Mouse (Mus musculus): ENCODE results near the gene Zc3h8. TPM values are rescaled to one million over a fixed set of nuclear protein-coding genes. Genes with fewer than 3 reads are reported as not detected.
A peak's percentile ranks its signal among the peaks of the same experiment; 100 is the strongest.

Gene Zc3h8
- polyA plus RNA-seq (2015; fragmentation: Nextera tagmentation; extraction: Ambion mirVana), result 9.3 and 10.3 TPM in 2 replicates

DNA sequence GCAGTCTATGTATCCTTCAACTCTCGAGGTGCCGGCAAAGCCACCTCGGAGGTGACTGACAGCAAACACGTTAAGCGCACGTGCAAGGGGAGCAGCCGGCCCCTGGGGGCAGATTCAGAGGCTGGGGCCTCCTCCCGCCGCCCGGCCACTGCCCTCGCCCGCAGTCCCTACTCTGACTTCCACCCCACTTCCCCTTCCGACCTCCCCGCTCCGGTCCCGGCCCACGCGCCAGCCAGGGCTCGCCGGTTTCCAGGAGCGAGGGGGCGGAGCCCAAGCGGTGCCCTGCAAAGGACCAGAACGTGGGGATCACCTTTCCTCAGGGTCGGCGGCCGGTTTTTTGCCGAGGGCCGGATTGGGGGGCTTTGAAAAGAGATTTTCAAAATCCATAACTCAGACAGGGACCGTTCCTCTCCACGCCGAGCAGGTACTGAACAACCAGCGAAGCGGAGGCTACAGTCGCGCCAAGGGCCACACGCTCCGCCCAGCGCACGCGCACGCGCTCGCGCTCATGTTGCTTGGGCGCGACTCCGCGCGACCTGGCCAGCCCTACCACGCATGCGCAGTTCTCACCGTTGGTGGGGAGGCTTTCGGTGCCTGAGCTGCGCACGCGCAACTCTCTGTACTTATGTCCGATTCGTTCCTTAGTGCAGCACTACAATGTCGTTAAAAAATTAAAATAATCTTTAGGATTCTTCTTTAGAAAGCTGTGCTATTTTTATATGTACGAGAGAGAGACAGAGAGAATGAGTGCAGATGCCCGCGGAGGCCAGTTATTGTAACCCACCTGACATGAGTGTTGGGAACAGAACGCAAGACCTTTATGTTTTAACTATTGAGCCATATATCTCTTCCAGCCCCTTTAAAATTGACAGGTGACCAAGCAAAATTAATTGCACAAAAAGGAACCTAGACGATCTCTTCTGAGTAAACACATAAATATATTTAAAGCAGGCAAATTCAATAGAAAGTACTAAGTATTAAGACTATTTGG, at the start of gene Zc3h8:
Gene Zc3h8, minus strand, starts transcription at position 540 of the 991 bp plus-strand sequence.
- WGBS, result 2% methylated on average over 65 of the region's 65 CpGs
- peak; percentile 94 for ATAC-seq
- no peaks in the 10 kb centered on the region for H3K9me3 ChIP-seq (replicated peaks)

DNA sequence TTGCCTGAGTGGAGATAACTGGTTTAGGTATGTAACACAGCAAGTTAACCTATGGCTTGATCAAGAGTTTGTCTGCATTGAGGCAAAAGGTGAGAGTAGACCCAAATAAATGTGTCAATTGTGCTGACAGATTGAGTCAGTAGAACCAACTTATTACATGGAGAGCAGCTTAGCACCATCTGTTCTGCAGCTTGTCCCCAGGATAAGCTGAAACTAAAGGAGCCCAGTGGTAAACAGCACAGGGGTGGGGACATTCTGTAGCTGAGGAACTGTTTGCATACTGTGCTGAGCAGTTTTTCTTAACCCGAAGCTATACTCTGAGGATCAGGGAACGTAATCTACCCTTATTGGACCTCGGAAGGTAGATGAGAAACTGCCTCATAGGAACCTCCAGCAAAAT, 40.9 kb upstream of the Zc3h8 start:
- H3K27me3 ChIP-seq, result no peaks in the 10 kb centered on the region
- no peak overlapping the region for H3K4me2 ChIP-seq
- no peak overlapping the region for H3K9ac ChIP-seq
- WGBS, result 89% methylated on average over 3 of the region's 3 CpGs
- H3K27ac ChIP-seq, result 0 out of 2 replicates have a peak overlapping the region, but pooled peaks have one; percentile 4
- no peak overlapping the region for H3K4me3 ChIP-seq
- no peaks in the 10 kb centered on the region for H3K9me3 ChIP-seq (replicated peaks)
- H3K4me1 ChIP-seq, result no peaks in the 10 kb centered on the region
- no peaks in the 10 kb centered on the region for H3K36me3 ChIP-seq (ENCODE audit: poor library complexity, severe bottlenecking)
- ATAC-seq, result no peak

More for the DNA sequence above, at the start of gene Zc3h8:
- Histone ChIP-seq H3K4me1 (peaks cover 8% of the 10 kb centered on the region), H3K27me3 (no peaks in the 10 kb centered on the region), H3K27ac (peak within 1 kb of the TSS; percentile 65; the same call in 1 of the 2 replicates), H3K9ac (peak within 1 kb of the TSS; percentile 80), H3K4me3 (peak within 1 kb of the TSS; percentile 77), H3K36me3 (ENCODE audit: poor library complexity, severe bottlenecking) (peaks cover 8% of the 10 kb centered on the region; the same call in 1 of the 2 replicates), H3K4me2 (peak within 1 kb of the TSS; percentile 82)

DNA sequence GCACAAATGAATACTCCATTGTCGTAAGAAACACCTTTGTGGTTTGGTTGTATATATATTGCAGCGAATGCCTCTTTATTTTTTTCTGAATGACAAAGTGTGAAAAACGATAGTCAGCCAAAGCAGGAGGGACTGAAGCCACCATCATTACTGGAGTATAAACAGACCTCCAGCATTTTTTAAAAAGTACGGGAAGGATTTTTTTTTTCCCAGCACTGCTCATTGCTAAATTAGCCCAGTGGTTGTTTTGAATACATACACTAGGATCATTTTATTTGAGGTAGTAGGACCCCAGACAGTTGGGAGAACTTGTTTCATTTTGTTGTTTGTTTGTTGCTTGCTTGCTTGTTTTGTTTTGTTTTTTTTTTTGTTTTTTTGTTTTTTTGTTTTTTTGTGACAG, 31.7 kb upstream of the Zc3h8 start:
- H3K4me1 ChIP-seq, result no peaks in the 10 kb centered on the region
- no peak overlapping the region for H3K4me3 ChIP-seq
- no peak for ATAC-seq
- 78% methylated on average over 4 of the region's 4 CpGs for WGBS
- H3K4me2 ChIP-seq, result no peak overlapping the region
- no peak overlapping the region for H3K27ac ChIP-seq
- no peaks in the 10 kb centered on the region for H3K9me3 ChIP-seq (replicated peaks)
- H3K9ac ChIP-seq, result no peak overlapping the region
- H3K27me3 ChIP-seq, result no peaks in the 10 kb centered on the region
- H3K36me3 ChIP-seq (ENCODE audit: poor library complexity, severe bottlenecking), result no peaks in the 10 kb centered on the region

DNA sequence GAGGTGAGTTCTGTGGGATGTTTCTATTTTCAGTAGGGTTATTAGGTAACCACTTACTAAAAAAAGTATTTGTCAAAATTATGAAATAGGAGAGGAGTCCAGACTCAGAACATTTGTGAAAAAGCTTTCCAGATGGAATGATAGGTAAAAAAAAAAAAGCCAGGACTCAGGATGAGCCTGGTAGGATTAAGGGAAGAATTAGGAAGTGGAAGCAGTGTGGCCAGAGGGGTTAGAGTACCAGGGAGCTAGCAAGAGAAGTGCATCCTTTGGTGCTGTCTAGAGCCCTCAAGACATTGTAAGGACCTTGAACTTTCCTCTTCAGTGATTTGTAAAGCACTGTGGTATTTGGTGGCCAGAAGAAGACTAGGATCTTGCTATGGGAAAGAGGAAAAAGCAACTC, 28.4 kb upstream of the Zc3h8 start:
- Histone ChIP-seq H3K36me3 (ENCODE audit: poor library complexity, severe bottlenecking) (no peaks in the 10 kb centered on the region), H3K27me3 (no peaks in the 10 kb centered on the region), H3K4me2 (no peak overlapping the region), H3K9me3 (replicated peaks) (no peaks in the 10 kb centered on the region), H3K9ac (no peak overlapping the region), H3K4me1 (peaks cover 7% of the 10 kb centered on the region; the same call in 1 of the 2 replicates), H3K27ac (no peak overlapping the region), H3K4me3 (no peak overlapping the region)
- ATAC-seq, result no peak

- Histone ChIP-seq H3K9me3 (replicated peaks) (no peaks in the 10 kb centered on the region), H3K4me1 (peaks cover 15% of the 10 kb centered on the region), H3K36me3 (ENCODE audit: poor library complexity, severe bottlenecking) (no peaks in the 10 kb centered on the region), H3K4me2 (peak overlapping the region; percentile 59), H3K27ac (peak overlapping the region; percentile 100; the same call in 1 of the 2 replicates), H3K4me3 (peak overlapping the region; percentile 90), H3K9ac (peak overlapping the region; percentile 100), H3K27me3 (no peaks in the 10 kb centered on the region)
- ATAC-seq, result no peak
Observed at GRCm38 (mm10) chr2:128968475-128969083, 24.7 kb upstream of the Zc3h8 start.

GRCm38 (mm10) chr2:128967661-128968441, 24.0 kb upstream of the Zc3h8 start, which contains the start of gene Gm10762:
Gm10762 (minus strand) TSS chr2:128967725.
- peak within 1 kb of the TSS; percentile 90 for H3K4me3 ChIP-seq
- peak within 1 kb of the TSS; percentile 100 for H3K9ac ChIP-seq
- H3K27me3 ChIP-seq, result no peaks in the 10 kb centered on the region
- peak; percentile 67 for ATAC-seq
- peak within 1 kb of the TSS; percentile 100 for H3K27ac ChIP-seq
- no peaks in the 10 kb centered on the region for H3K36me3 ChIP-seq (ENCODE audit: poor library complexity, severe bottlenecking)
- H3K4me2 ChIP-seq, result peak within 1 kb of the TSS; percentile 59
- 1% methylated on average over 59 of the region's 80 CpGs for WGBS
- no peaks in the 10 kb centered on the region for H3K9me3 ChIP-seq (replicated peaks)
- H3K4me1 ChIP-seq, result peaks cover 15% of the 10 kb centered on the region

DNA sequence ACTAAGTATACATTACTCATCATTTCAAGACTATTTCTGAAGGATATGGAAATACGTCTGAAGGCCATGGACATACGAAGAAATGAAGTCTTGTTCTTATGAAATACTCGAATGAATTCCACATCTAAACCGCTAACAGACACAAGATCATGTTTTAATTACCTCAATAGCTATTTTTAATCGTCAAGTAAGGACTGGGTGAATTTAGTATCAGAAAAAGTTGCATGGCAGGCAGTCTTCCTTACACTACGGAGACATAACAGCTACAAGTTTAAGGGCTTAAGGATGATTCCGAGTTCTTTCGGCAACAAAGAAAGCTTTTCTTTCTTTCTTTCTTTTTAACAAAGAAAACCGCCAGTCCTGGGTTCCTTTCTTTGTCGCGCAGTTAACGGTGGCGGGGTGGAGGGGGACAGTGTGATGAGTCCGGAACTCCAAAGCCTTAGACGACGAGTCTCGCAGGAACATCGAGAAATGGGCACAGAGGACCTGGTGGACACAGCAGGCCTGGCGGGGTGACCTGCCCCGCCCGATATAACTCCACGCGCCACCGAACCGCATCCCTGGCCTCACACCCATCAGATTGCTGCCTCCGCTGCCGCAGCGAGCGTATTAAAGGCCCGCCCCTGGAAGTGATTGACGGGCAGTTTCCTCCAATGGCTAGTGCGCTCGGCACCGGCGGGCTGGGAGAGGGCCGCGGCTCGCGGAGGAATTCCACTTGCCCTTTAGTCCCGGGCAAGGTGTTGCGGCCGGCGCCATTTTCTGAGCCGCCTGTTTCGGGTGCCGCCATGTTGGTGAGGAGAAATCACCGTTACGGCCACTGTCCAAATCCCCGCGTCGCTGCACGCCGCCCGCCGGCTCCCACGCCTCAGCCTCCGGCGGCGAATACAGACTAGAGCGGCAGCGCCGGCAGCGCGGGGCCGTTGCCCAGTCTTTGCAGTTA, 23.0 kb upstream of the Zc3h8 start, which contains the start of gene Zc3h6:
Gene Zc3h6, plus strand, starts transcription at position 762 of the 940 bp plus-strand sequence.
- Histone ChIP-seq H3K9ac (peak within 1 kb of the TSS; percentile 100), H3K27me3 (no peaks in the 10 kb centered on the region), H3K4me2 (peak within 1 kb of the TSS; percentile 59), H3K4me3 (peak within 1 kb of the TSS; percentile 90), H3K9me3 (replicated peaks) (no peaks in the 10 kb centered on the region), H3K36me3 (ENCODE audit: poor library complexity, severe bottlenecking) (no peaks in the 10 kb centered on the region), H3K4me1 (peaks cover 15% of the 10 kb centered on the region), H3K27ac (peak within 1 kb of the TSS; percentile 100)
- peak; percentile 98 for ATAC-seq
- under 1% methylated on average over 65 of the region's 65 CpGs for WGBS

DNA sequence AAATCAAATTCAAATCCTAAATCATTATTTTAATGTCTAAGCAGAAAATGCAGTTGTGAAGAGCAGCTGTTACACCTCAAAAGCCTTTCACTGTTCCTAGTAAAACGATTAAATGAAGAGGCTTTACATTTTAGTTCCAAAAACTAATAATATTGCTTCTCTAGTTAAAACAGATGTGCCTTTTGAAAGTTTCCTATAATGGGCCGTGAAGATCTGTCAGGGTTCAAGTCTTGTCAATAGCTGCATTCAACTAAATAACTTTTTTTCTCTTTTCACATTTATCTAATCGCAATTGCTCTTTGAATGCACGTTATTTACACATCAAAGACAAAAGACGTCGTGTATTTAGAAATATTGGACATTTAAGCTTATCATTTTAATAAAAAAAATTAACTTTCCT, 22.4 kb upstream of the Zc3h8 start:
- peak overlapping the region; percentile 90 for H3K4me3 ChIP-seq
- no peaks in the 10 kb centered on the region for H3K27me3 ChIP-seq
- 2% methylated on average over 6 of the region's 6 CpGs for WGBS
- peaks cover 15% of the 10 kb centered on the region for H3K4me1 ChIP-seq
- ATAC-seq, result no peak
- peak overlapping the region; percentile 59 for H3K4me2 ChIP-seq
- H3K27ac ChIP-seq, result peak overlapping the region; percentile 100
- H3K9me3 ChIP-seq (replicated peaks), result no peaks in the 10 kb centered on the region
- H3K36me3 ChIP-seq (ENCODE audit: poor library complexity, severe bottlenecking), result no peaks in the 10 kb centered on the region
- H3K9ac ChIP-seq, result peak overlapping the region; percentile 57

DNA sequence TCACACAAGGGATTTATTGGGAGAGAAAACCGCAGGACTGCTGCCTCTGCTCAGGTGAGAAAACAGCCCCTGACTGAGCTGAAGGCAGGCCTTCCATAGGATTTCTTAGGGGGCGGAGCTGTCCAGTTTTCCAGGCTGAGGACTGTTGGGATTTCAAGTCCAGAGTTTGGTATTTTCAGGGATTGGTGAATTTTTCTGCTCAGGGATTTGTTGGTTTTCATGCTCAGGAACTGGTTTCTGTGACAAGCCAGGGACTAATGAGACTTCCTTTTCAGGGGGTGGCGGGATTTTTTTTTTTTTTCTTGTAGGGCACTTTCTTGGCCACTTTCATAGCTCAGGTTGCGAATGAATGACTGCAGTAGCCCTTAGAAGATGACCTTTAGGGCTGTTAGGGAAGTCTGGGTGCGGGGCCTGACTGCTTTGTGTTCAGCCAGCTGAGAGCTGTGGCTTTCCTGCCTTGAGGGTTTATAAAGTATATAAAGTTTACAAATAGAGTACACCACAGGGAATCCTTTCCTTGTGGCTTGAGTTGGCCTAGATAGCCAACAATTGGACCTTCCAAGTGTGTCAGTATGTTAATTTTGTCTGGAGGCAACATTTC, 21.7 kb upstream of the Zc3h8 start:
- H3K27me3 ChIP-seq, result no peaks in the 10 kb centered on the region
- 39% methylated on average over 5 of the region's 5 CpGs for WGBS
- H3K4me1 ChIP-seq, result peaks cover 15% of the 10 kb centered on the region
- peak overlapping the region; percentile 22 for H3K4me3 ChIP-seq
- H3K27ac ChIP-seq, result peak overlapping the region; percentile 61
- no peaks in the 10 kb centered on the region for H3K36me3 ChIP-seq (ENCODE audit: poor library complexity, severe bottlenecking)
- H3K9ac ChIP-seq, result peak overlapping the region; percentile 46; the same call in 1 of the 2 replicates
- ATAC-seq, result no peak
- no peaks in the 10 kb centered on the region for H3K9me3 ChIP-seq (replicated peaks)
- H3K4me2 ChIP-seq, result peak overlapping the region; percentile 59

DNA sequence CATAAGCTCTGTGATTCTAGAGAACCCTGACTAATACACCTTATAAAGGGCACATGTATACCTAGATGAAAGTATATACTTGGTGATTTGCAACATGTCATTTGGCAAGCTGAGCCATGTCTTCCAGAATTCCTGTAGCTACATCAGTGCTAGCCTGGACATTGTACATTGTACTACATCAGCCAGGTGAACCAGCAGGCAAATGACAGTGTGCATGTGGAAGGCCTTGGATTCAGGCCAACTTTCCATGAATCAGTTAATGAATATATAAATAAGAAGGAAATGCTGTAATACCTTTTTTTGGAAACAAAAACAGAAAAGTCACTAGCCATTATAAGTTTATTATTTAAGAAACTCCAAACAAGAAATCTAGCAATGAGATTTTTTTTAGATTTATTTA, 10.3 kb upstream of the Zc3h8 start:
- Histone ChIP-seq H3K36me3 (ENCODE audit: poor library complexity, severe bottlenecking) (no peaks in the 10 kb centered on the region), H3K9ac (no peak overlapping the region), H3K9me3 (replicated peaks) (no peaks in the 10 kb centered on the region), H3K27ac (no peak overlapping the region), H3K4me1 (no peaks in the 10 kb centered on the region), H3K27me3 (no peaks in the 10 kb centered on the region), H3K4me2 (no peak overlapping the region), H3K4me3 (no peak overlapping the region)
- no peak for ATAC-seq
